ENCODE assay signal across 8 mouse cellular contexts in genomic region chr13:80886664-80887210, GRCm38 (mm10). TPM values are rescaled to one million over a fixed set of nuclear protein-coding genes. Genes with fewer than 3 reads are reported as not detected.
A peak's percentile ranks its signal among the peaks of the same experiment; 100 is the strongest.
DNase-seq lines count a peak whose midpoint lies in the region; ATAC-seq and TF ChIP-seq lines count a peak whose summit lies in the region.

No protein-coding gene starts in this region.

- TF ChIP-seq EP300 in liver, embryonic 14.5 days (IDR thresholded peaks at IDR 0.05; ENCODE audit: low read depth) = no peak

- H3K36me3 ChIP-seq in C2C12 (ENCODE audit: control insufficient read depth, insufficient read depth) = peaks cover 46% of the 10 kb centered on the region
- peaks cover 9% of the 10 kb centered on the region for H3K36me3 ChIP-seq in forebrain, embryonic 11.5 days (ENCODE audit: control insufficient read depth, insufficient read depth, low read length)
- peaks cover 30% of the 10 kb centered on the region for H3K36me3 ChIP-seq in liver, embryonic 14.5 days (replicated peaks; ENCODE audit: control insufficient read depth, insufficient read depth, low read depth)

- peaks cover 42% of the 10 kb centered on the region for H3K79me2 ChIP-seq in C2C12 (ENCODE audit: control insufficient read depth, insufficient read depth)

- no peak for TF ChIP-seq CTCF in gastrocnemius, adult 2 months (IDR thresholded peaks at IDR 0.05)
- no peak for TF ChIP-seq CTCF in C2C12 (IDR thresholded peaks at IDR 0.05; ENCODE audit: control insufficient read depth, insufficient read depth, insufficient read length)
- no peak for TF ChIP-seq CTCF in liver, embryonic 14.5 days (IDR thresholded peaks at IDR 0.05; ENCODE audit: low read depth)

- H3K4me2 ChIP-seq in forebrain, embryonic 11.5 days (ENCODE audit: low read depth, low read length, severe bottlenecking) = peak overlapping the region; percentile 67
- H3K4me2 ChIP-seq in liver, embryonic 14.5 days (ENCODE audit: low read depth) = peak overlapping the region; percentile 73

- ATAC-seq in forebrain, embryonic 11.5 days (replicated peaks; ENCODE audit: low FRiP score) = no peak
- no peak for ATAC-seq in liver, embryonic 14.5 days (ENCODE audit: insufficient read depth)
- no peak for ATAC-seq in CD4-positive, CD25-positive, alpha-beta regulatory T cell, adult 4 months

- peaks cover 27% of the 10 kb centered on the region for H3K79me3 ChIP-seq in C2C12 (ENCODE audit: low read depth)

- H3K4me3 ChIP-seq in gastrocnemius, adult 2 months = peak overlapping the region; percentile 91
- H3K4me3 ChIP-seq in C2C12 (ENCODE audit: insufficient read depth, poor library complexity, severe bottlenecking) = peak overlapping the region; percentile 53
- H3K4me3 ChIP-seq in forebrain, embryonic 11.5 days (ENCODE audit: low read depth, low read length) = peak overlapping the region; percentile 87
- H3K4me3 ChIP-seq in liver, embryonic 14.5 days (ENCODE audit: insufficient read depth in 1 of 2, low read depth in 2 of 2, low read length in 2 of 2) = peak overlapping the region; percentile 79 to 89

- H3K9me3 ChIP-seq in forebrain, embryonic 11.5 days (ENCODE audit: control insufficient read depth, low read length) = no peaks in the 10 kb centered on the region
- H3K9me3 ChIP-seq in liver, embryonic 14.5 days (ENCODE audit: control insufficient read depth, low read length) = no peaks in the 10 kb centered on the region

- H3K27ac ChIP-seq in gastrocnemius, adult 2 months = peak overlapping the region; percentile 100
- peak overlapping the region; percentile 100 for H3K27ac ChIP-seq in forebrain, embryonic 11.5 days (ENCODE audit: low read depth, low read length)
- peak overlapping the region; percentile 95 for H3K27ac ChIP-seq in liver, embryonic 14.5 days

- H3K4me1 ChIP-seq in forebrain, embryonic 11.5 days (replicated peaks; ENCODE audit: control insufficient read depth, insufficient read depth, low read length) = peaks cover 4% of the 10 kb centered on the region; the same call in 1 of the 2 replicates
- peaks cover 3 to 6% of the 10 kb centered on the region in 2 experiments for H3K4me1 ChIP-seq in liver, embryonic 14.5 days (replicated peaks; ENCODE audit: control insufficient read depth in 2 of 2, insufficient read depth in 2 of 2, low read length in 1 of 2)

- H3K27me3 ChIP-seq in C2C12 (ENCODE audit: control insufficient read depth, insufficient read depth, insufficient read length) = no peaks in the 10 kb centered on the region
- no peaks in the 10 kb centered on the region for H3K27me3 ChIP-seq in forebrain, embryonic 11.5 days (ENCODE audit: control insufficient read depth, insufficient read depth, low read length)
- H3K27me3 ChIP-seq in liver, embryonic 14.5 days (ENCODE audit: control insufficient read depth, insufficient read depth, low read length) = no peaks in the 10 kb centered on the region

- intact Hi-C loops in gastrocnemius, adult 2 months (cut with DNase I) = no loop called here
- intact Hi-C loops in gastrocnemius, postnatal 36 days (cut with DNase I) = loop anchor here (10.0 kb wide), 2 partner anchors 428 to 898 kb away; partner anchors contain the start of gene Cetn3

- 18% methylated on average over 6 of the region's 6 CpGs for WGBS in forebrain, embryonic 11.5 days
- WGBS in liver, embryonic 14.5 days (ENCODE audit: insufficient replicate concordance) = 6% methylated on average over 6 of the region's 6 CpGs

- peak overlapping the region; percentile 100 for H3K9ac ChIP-seq in forebrain, embryonic 11.5 days (ENCODE audit: low read length)
- H3K9ac ChIP-seq in liver, embryonic 14.5 days (replicated peaks) = peak overlapping the region; percentile 100

- no peak for DNase-seq in gastrocnemius, adult 2 months
- DNase-seq in gastrocnemius, postnatal 36 days = no peak
- DNase-seq in forebrain, embryonic 11.5 days (ENCODE audit: low spot score) = peak; percentile 59
- peak in 2 of 3 experiments; percentile 20 to 26 for DNase-seq in liver, embryonic 14.5 days (ENCODE audit: low read depth in 3 of 3, low spot score in 3 of 3)
- no peak for DNase-seq in ovary, postnatal 36 days (ENCODE audit: low spot score)
- DNase-seq in right cerebral cortex, adult 2 months (ENCODE audit: low spot score in 2 of 2) = no peak

- no peak overlapping the region for H3ac ChIP-seq in C2C12 (ENCODE audit: control insufficient read depth, insufficient read length, low read depth)

TF ChIP-seq in C2C12, 6 proteins besides CTCF, POLR2A, EP300 and RAD21:
- TF ChIP-seq FOSL1 (IDR thresholded peaks at IDR 0.05; ENCODE audit: insufficient read depth, low read length, poor library complexity, severe bottlenecking) = no peak
- TF ChIP-seq USF1 (IDR thresholded peaks at IDR 0.05; ENCODE audit: low read depth) = no peak
- no peak for TF ChIP-seq CEBPB (IDR thresholded peaks at IDR 0.05; ENCODE audit: low read depth)
- TF ChIP-seq MYOD1 (IDR thresholded peaks at IDR 0.05; ENCODE audit: control insufficient read depth, insufficient read length, low read depth) = no peak
- no peak for TF ChIP-seq MYOG (IDR thresholded peaks at IDR 0.05; ENCODE audit: control insufficient read depth, extremely low read depth, insufficient read length)
- TF ChIP-seq MAX (IDR thresholded peaks at IDR 0.05) = no peak

RNA-seq across cellular contexts. Expression of gene Arrdc3, which starts 3.6 kb away (rescaled TPM):
- 100 to 1,000 TPM in 1 of 2 experiments, 10 to 100 TPM in 1; 21.1 to 141 TPM for total RNA-seq in gastrocnemius, adult 2 months (2021)
- 10 to 100 TPM; 31.4 to 36.9 TPM for total RNA-seq in gastrocnemius, postnatal 36 days (2021)
- polyA plus RNA-seq in C2C12 (2012; fragmentation: generic; extraction: Trizol) = 3.2 TPM
- 53.2 and 56.5 TPM in 2 replicates for polyA plus RNA-seq in forebrain, embryonic 11.5 days (2014; fragmentation: Nextera tagmentation; extraction: Ambion mirVana)
- 6.4 and 7.4 TPM in 2 replicates for polyA plus RNA-seq in liver, embryonic 14.5 days (2012; rRNA removed)
- polyA plus RNA-seq in liver, embryonic 14.5 days (2014; fragmentation: Nextera tagmentation; extraction: Ambion mirVana) = 13.1 and 16.5 TPM in 2 replicates
- polyA plus RNA-seq in CD4-positive, CD25-positive, alpha-beta regulatory T cell, adult 4 months (2017; shearing (Covaris generic)) = 10 to 100 TPM in 1 of 2 experiments, 1 to 10 TPM in 1; 6.8 to 14.6 TPM

Comparison
In these comparisons a context has a peak if more than half of its experiments do, and no peak if none do; other contexts are left out.
1. DNase-seq: peak in forebrain, embryonic 11.5 days (single experiment) and liver, embryonic 14.5 days (2 of 3); none in gastrocnemius, adult 2 months (single experiment), gastrocnemius, postnatal 36 days (0 of 2), ovary, postnatal 36 days (single experiment) and right cerebral cortex, adult 2 months (0 of 2).
2. Peak in every context shown above with its lines, with median percentiles within 50 percentile points of each other: H3K27ac ChIP-seq and H3K4me3 ChIP-seq.